Mouse (Mus musculus) intestine, embryonic 16.5 days (tissue): Measurements from ENCODE around the gene Spdl1. TPM values are rescaled to one million over a fixed set of nuclear protein-coding genes. Genes with fewer than 3 reads are reported as not detected.
A peak's percentile ranks its signal among the peaks of the same experiment; 100 is the strongest.

Source experiments
- ATAC-seq: fragments of 200-750 bp; cut with Nextera tagmentation; 2 replicates; pipeline ENCODE4 v1.8.0; 2017; ENCODE audit warnings: moderate TSS enrichment, moderate library complexity
- H3K27ac ChIP-seq: fragments of 300-500 bp; sonication (generic); 2 replicates; pipeline ENCODE4 v1.5.1; 2014; ENCODE audit warnings: mild to moderate bottlenecking, low read length
- H3K27me3 ChIP-seq: fragments of 300-500 bp; sonication (generic); replicated peaks from 2 replicates; pipeline ENCODE4 v1.6.1; 2014; ENCODE audit warnings: low read length, control low read depth, mixed read lengths; ENCODE audit not compliant: control insufficient read depth, insufficient read depth
- H3K36me3 ChIP-seq: fragments of 300-500 bp; sonication (generic); 2 replicates; pipeline ENCODE4 v1.6.1; 2014; ENCODE audit warnings: low read length, control low read depth; ENCODE audit not compliant: control insufficient read depth, insufficient read depth
- H3K4me1 ChIP-seq: fragments of 300-500 bp; sonication (generic); 2 replicates; pipeline ENCODE4 v1.6.1; 2014; ENCODE audit warnings: low read length, control low read depth, mixed read lengths; ENCODE audit not compliant: control insufficient read depth, insufficient read depth
- H3K4me2 ChIP-seq: fragments of 300-500 bp; sonication (generic); 2 replicates; pipeline ENCODE4 v1.6.1; 2014; ENCODE audit warnings: low read depth, low read length, control low read depth
- H3K4me3 ChIP-seq: fragments of 300-500 bp; sonication (generic); 2 replicates; pipeline ENCODE4 v1.5.1; 2014; ENCODE audit warnings: mild to moderate bottlenecking, low read length
- H3K9ac ChIP-seq: fragments of 300-500 bp; sonication (generic); 2 replicates; pipeline ENCODE4 v1.6.1; 2014; ENCODE audit warnings: low read depth, low read length
- H3K9me3 ChIP-seq: fragments of 300-500 bp; sonication (generic); 2 replicates; pipeline ENCODE4 v1.6.1; 2016; ENCODE audit warnings: low read length, control low read depth; ENCODE audit not compliant: control insufficient read depth
- WGBS: fragments of 180-500 bp; shearing (Covaris S2); extraction: QIAGEN DNeasy Blood & Tissue Kit; methylation state at CpG from one replicate; pipeline ENCODE4 v1.1.7; 2014; 5-methylcytosine and 5-hydroxymethylcytosine counted together
- polyA plus RNA-seq: library from polyadenylated mRNA; unstranded; fragments of >200 nt; fragmentation: Nextera tagmentation; extraction: Ambion mirVana; gene quantifications from 2 replicates; pipeline ENCODE4 v1.2.1, GENCODE M21; 2015

The Spdl1 gene
- polyA plus RNA-seq, 1 experiment from 2014 or later: 16.5 TPM

DNA sequence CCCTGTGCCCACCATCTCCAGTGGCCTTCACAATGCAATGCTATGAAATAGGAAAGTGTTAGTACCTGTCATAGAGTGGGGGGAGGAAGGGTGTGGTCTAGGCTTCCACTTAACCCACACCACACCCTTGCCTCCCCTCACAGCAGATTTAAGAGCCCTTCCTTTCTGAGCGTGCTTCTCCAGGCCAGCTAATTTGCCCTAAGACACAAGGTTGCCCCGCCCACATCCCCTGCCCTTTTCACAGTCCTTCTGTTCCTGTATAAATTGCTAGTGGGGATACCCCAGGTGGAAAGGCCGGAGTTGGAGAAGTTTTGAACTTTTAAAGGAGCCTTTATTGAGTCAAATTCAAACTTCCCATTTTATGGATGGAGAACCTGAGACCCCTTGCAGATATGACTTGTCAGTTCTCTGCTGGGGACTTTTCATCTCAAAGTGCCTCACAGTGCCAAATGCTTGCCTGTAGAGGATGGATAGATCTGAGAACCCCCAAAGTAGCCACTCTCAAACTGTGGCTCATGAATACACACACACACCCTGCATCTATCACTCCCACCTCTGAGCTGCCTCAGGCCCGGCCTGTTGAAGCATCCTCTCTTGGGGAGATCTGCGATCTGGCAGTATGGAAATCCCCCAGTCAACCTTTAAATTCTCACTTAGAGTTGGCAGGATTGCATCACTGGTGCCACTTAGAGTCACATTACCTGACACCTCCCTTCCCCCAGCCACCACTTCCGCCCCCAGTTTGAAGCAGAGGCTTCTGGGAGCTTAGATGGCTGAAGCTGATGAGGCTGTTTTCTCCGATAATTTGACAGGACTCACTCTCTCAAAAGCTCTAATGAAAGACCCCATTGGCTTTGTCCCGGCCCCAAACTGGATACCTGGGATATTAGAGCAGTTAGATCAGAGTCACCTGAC is 50.7 kb downstream of the Spdl1 start:
- no peak overlapping the region; the same call in 1 of the 2 replicates for H3K4me3 ChIP-seq
- no peaks in the 10 kb centered on the region for H3K4me1 ChIP-seq
- no peak overlapping the region for H3K27ac ChIP-seq
- no peak for ATAC-seq
- H3K36me3 ChIP-seq: no peaks in the 10 kb centered on the region
- H3K27me3 ChIP-seq: no peaks in the 10 kb centered on the region
- no peak overlapping the region for H3K9ac ChIP-seq
- WGBS: 70% methylated on average over 8 of the region's 8 CpGs
- no peaks in the 10 kb centered on the region for H3K9me3 ChIP-seq
- H3K4me2 ChIP-seq: no peak overlapping the region

DNA sequence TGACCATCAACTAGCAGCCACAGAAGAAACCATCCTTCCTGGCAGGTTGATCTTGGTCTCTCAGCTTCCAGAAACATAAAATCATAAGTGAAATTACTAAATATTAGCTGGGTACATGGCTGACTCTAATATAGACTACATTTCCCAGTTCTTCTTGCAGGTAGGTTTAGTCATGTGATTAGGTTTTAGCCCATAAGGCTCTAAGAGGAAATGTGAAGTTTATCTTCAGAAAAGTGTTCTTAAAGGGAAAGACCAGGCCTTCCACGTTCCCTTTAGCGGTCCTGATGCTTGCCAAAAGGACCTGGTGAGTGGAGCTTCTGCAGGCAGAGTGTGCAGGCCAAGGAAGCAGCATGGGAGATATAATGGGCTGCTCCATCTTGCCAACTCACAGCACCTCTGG is 52.7 kb downstream of the Spdl1 start:
- no peak overlapping the region for H3K4me3 ChIP-seq
- no peak for ATAC-seq
- no peaks in the 10 kb centered on the region for H3K4me1 ChIP-seq
- no peaks in the 10 kb centered on the region for H3K36me3 ChIP-seq
- 82% methylated on average over 2 of the region's 2 CpGs for WGBS
- H3K27me3 ChIP-seq: no peaks in the 10 kb centered on the region
- H3K27ac ChIP-seq: no peak overlapping the region
- no peak overlapping the region for H3K9ac ChIP-seq
- no peak overlapping the region for H3K4me2 ChIP-seq
- H3K9me3 ChIP-seq: no peaks in the 10 kb centered on the region

DNA sequence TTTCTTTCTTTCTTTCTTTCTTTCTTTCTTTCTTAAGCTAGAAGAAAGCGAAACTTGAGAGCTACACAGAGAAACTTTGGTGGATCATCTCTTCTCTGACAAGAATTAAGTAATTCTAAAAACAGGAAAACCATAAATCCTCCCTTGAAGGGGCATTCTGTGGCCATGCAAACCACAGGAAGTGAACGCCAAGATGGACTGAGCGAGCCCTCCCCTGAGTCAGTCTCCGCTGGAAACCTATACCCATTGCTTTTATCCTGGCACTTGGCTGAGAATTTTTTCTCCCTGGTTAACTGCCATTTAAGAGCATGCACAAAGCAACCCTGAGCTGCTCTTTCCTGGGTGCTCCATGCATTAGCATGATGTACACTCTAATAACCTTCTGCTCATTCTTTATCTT is 53.5 kb downstream of the Spdl1 start:
- WGBS: 84% methylated on average over 4 of the region's 4 CpGs

DNA sequence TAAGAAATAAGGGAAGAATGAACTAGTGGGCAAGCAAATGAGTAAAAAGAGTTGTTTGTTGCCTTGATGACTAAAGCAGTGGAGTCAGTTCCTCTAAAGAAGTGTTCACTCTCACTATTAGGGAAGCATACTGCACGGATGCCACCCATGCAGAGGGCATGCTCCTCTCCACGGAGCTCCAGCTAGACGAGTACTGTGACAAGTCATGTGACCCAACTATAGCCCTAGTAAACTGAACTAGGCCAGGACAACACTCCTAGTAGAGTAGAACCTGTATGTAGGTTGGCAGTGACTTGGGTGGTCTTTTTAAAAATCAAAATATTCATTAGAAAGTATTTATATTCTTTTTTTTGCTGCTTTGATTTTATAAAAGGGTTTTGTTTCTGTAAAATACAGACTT is 55.1 kb downstream of the Spdl1 start:
- H3K4me1 ChIP-seq: no peaks in the 10 kb centered on the region
- no peaks in the 10 kb centered on the region for H3K9me3 ChIP-seq
- H3K4me3 ChIP-seq: no peak overlapping the region
- H3K36me3 ChIP-seq: no peaks in the 10 kb centered on the region
- H3K27me3 ChIP-seq: no peaks in the 10 kb centered on the region
- WGBS: 79% methylated on average over 3 of the region's 3 CpGs
- H3K4me2 ChIP-seq: no peak overlapping the region
- H3K9ac ChIP-seq: no peak overlapping the region
- no peak for ATAC-seq
- H3K27ac ChIP-seq: no peak overlapping the region

More for the DNA sequence above, 53.5 kb downstream of the Spdl1 start:
- Histone ChIP-seq H3K4me3 (no peak overlapping the region), H3K27ac (no peak overlapping the region), H3K9ac (no peak overlapping the region), H3K4me1 (no peaks in the 10 kb centered on the region), H3K36me3 (no peaks in the 10 kb centered on the region), H3K27me3 (no peaks in the 10 kb centered on the region), H3K9me3 (no peaks in the 10 kb centered on the region), H3K4me2 (no peak overlapping the region)
- no peak for ATAC-seq

DNA sequence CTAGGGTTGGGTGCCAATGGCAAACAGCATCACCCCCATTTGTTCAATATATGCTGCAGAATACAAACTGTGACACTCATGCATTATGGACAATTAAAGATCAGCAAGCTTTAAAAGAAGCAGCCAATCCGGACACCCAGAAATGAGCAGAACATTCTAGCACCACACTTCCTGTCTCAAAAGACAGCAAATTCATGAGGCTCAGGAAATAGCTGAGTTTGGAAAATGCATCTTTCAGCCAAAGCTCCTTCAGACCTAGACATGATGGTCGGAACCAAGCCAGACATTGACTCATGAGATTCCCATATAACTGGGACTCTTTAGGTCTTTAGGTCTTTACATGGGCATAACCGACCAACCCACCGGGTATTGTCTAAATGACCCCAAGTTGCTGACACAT is 55.9 kb downstream of the Spdl1 start:
- H3K4me1 ChIP-seq: no peaks in the 10 kb centered on the region
- no peak overlapping the region for H3K4me2 ChIP-seq
- H3K36me3 ChIP-seq: no peaks in the 10 kb centered on the region
- no peaks in the 10 kb centered on the region for H3K27me3 ChIP-seq
- H3K27ac ChIP-seq: no peak overlapping the region
- no peak for ATAC-seq
- no peak overlapping the region for H3K9ac ChIP-seq
- no peak overlapping the region for H3K4me3 ChIP-seq
- WGBS: 91% methylated on average over 4 of the region's 4 CpGs
- no peaks in the 10 kb centered on the region for H3K9me3 ChIP-seq

DNA sequence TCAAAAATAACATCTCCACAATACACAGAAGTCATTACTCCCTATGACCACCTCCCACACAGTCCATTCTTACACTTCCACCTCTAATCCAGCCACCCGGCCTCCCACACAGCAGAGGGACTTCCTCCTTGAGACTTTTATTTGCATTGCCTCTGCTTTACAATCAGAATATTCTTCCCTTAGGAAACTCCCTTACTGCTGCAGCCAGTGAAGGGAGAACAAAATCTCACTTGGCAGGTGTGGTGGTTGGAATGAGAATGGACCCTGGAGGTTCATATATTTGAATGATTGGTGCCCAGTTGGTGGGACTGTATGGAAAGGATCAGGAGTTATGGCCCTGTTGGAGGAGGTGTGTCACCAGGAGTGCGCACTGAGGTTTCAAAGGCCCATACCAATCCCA is 57.4 kb downstream of the Spdl1 start:
- no peak overlapping the region for H3K4me3 ChIP-seq
- ATAC-seq: no peak
- WGBS: 70% methylated on average over 2 of the region's 2 CpGs

DNA sequence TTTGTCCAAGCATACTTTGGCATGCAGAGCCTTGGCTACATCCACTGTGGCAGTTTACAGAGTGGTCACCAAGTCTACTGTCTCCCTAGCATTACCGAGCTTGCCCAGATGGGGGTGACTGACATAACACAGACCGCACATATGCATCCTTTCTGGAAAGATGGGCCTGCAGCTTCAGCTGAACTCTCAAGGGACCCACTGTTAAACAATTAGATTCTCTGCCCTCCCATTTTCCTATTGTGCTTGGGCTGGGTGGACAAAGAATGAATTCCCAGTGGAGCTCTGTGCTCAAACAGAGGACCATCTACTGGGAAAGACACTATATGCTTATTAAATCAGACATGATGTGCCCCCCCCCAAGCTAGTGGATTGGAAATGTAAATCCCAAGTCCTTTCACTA is 58.8 kb downstream of the Spdl1 start:
- H3K4me3 ChIP-seq: no peak overlapping the region
- 60% methylated on average over 2 of the region's 2 CpGs for WGBS
- no peak overlapping the region for H3K4me2 ChIP-seq
- no peaks in the 10 kb centered on the region for H3K9me3 ChIP-seq
- H3K36me3 ChIP-seq: no peaks in the 10 kb centered on the region
- H3K27me3 ChIP-seq: no peaks in the 10 kb centered on the region
- no peak overlapping the region for H3K27ac ChIP-seq
- H3K9ac ChIP-seq: no peak overlapping the region
- H3K4me1 ChIP-seq: no peaks in the 10 kb centered on the region
- ATAC-seq: no peak

More for the DNA sequence above, 57.4 kb downstream of the Spdl1 start:
- Histone ChIP-seq H3K4me1 (no peaks in the 10 kb centered on the region), H3K9me3 (no peaks in the 10 kb centered on the region), H3K27me3 (no peaks in the 10 kb centered on the region), H3K9ac (no peak overlapping the region), H3K36me3 (no peaks in the 10 kb centered on the region), H3K4me2 (no peak overlapping the region), H3K27ac (no peak overlapping the region)

DNA sequence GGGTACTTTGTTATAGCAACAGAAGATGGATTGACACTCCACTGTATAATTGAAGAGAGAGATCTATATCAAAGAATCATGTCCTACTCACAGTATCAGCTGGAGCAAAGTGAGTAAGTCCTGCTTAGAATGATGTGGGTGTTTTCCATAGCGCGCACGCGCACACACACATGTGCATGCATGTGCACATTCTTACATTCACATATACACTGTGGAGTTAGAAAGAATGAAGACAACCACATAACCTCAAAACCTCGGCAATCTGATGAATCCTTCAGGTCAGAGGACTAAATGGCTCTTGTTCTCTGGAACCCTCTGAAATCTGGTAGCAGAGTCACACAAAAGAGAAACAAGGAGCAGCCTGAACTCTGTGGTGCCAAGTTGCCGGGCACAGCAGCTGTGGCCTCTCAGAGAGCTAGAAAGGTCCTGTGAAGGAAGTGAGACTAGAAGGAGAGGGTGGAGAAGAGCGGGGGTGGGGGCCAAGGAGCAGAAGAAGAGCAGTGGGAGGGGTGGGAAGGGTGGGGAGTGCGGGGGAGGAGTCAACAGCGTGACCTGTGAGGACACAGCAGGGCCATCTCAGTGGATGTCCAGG is 60.0 kb downstream of the Spdl1 start:
- 78% methylated on average over 9 of the region's 9 CpGs for WGBS
- H3K4me1 ChIP-seq: no peaks in the 10 kb centered on the region
- H3K27me3 ChIP-seq: no peaks in the 10 kb centered on the region
- H3K9me3 ChIP-seq: no peaks in the 10 kb centered on the region
- no peak overlapping the region for H3K4me3 ChIP-seq
- H3K36me3 ChIP-seq: no peaks in the 10 kb centered on the region
- H3K9ac ChIP-seq: no peak overlapping the region
- H3K4me2 ChIP-seq: no peak overlapping the region
- ATAC-seq: no peak
- H3K27ac ChIP-seq: no peak overlapping the region

DNA sequence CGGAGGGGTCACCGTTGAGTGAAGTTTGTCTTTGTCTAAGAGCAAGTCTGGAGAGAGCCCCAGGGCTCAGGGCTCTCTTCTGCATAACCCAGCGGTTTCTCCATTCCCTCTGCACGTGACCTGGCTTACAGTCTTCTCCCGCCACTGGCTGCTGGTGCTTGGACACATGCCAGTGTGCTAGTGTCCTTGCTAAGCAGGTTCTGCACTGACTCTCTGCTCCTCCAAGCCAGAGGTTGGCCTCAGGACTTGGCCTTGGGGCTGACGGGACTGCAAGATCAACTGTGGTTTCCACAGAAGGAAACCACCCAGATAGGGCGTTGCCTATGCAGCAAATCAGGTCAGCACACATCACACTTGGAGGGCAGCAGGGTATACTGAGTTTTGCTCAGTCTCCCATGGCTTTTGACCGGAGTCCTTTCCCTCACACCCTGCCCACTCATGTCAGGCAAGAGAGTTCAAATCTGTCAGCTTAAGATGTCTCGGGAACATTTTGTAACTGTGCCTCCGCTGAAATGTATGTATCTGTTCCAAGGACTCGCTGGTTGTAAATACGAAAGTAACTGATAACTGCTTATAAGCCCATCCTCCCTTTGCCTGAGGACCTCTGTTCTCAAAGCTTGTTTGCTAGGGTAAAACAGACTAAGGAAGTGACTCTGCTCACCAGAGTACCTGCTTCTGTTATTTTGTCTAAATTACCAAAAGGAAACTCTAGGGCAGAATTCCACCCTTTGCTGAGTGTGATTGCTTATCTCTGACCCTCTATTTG is 62.0 kb downstream of the Spdl1 start:
- Histone ChIP-seq H3K27ac (no peak overlapping the region), H3K36me3 (no peaks in the 10 kb centered on the region), H3K9ac (no peak overlapping the region), H3K27me3 (no peaks in the 10 kb centered on the region), H3K9me3 (no peaks in the 10 kb centered on the region), H3K4me1 (no peaks in the 10 kb centered on the region), H3K4me3 (no peak overlapping the region), H3K4me2 (no peak overlapping the region)
- peak; percentile 40; the same call in 1 of the 2 replicates for ATAC-seq
- WGBS: 53% methylated on average over 12 of the region's 12 CpGs
